6 mouse cellular contexts compared by ENCODE assay signal in genomic region chr13:16490680-16491079, GRCm38 (mm10).
DNase-seq lines count a peak whose midpoint lies in the region; ATAC-seq and TF ChIP-seq lines count a peak whose summit lies in the region.
"Not testable (repeated sequence)": the region's sequence is repeated elsewhere in the genome, so short reads cannot be mapped to it uniquely, and the experiment has no call there.

No protein-coding gene starts in this region.

- H3K4me3 ChIP-seq in intestine, embryonic 16.5 days (ENCODE audit: low read length); limb, embryonic 10.5 days; lung, embryonic 14.5 days (ENCODE audit: low read depth, low read length); stomach, embryonic 14.5 days (ENCODE audit: low read depth, low read length): not testable (repeated sequence)

- H3K36me3 ChIP-seq in intestine, embryonic 16.5 days (ENCODE audit: control insufficient read depth, insufficient read depth, low read length); limb, embryonic 10.5 days; lung, embryonic 14.5 days (ENCODE audit: insufficient read depth); stomach, embryonic 14.5 days (ENCODE audit: control insufficient read depth, insufficient read depth, low read length): not testable (repeated sequence)

- TF ChIP-seq CTCF in lung, embryonic 14.5 days (IDR thresholded peaks at IDR 0.05; ENCODE audit: low read depth): not testable (repeated sequence)

- not testable (repeated sequence) for H3K27me3 ChIP-seq in intestine, embryonic 16.5 days (replicated peaks; ENCODE audit: control insufficient read depth, insufficient read depth, low read length); limb, embryonic 10.5 days (ENCODE audit: low read depth, poor library complexity, severe bottlenecking); lung, embryonic 14.5 days (ENCODE audit: insufficient read depth, low read length); stomach, embryonic 14.5 days (ENCODE audit: control insufficient read depth, insufficient read depth, low read length)

- H3K4me1 ChIP-seq in intestine, embryonic 16.5 days (ENCODE audit: control insufficient read depth, insufficient read depth, low read length); limb, embryonic 10.5 days; lung, embryonic 14.5 days (ENCODE audit: insufficient read depth); stomach, embryonic 14.5 days (ENCODE audit: control insufficient read depth, insufficient read depth, low read length): not testable (repeated sequence)

- peak; percentile 31 for DNase-seq in ZHBTc4 (ENCODE audit: low read depth, low spot score)
- DNase-seq in heart, adult 11 months: peak; percentile 50
- DNase-seq in limb, embryonic 10.5 days (ENCODE audit: low spot score): peak; percentile 30
- peak; percentile 8 for DNase-seq in lung, embryonic 14.5 days

- ATAC-seq in intestine, embryonic 16.5 days: peak; percentile 69
- ATAC-seq in lung, embryonic 14.5 days (ENCODE audit: insufficient read depth): not testable (repeated sequence)
- ATAC-seq in stomach, embryonic 14.5 days (ENCODE audit: insufficient number of reproducible peaks, insufficient read depth, low FRiP score, low read depth): 0 out of 2 replicates have a peak, but pooled peaks have one; percentile 53

- H3K9me3 ChIP-seq in intestine, embryonic 16.5 days (ENCODE audit: control insufficient read depth, low read length); limb, embryonic 10.5 days (replicated peaks); lung, embryonic 14.5 days (ENCODE audit: low read depth, low read length); stomach, embryonic 14.5 days (ENCODE audit: control insufficient read depth, low read depth, low read length): not testable (repeated sequence)

- H3K4me2 ChIP-seq in intestine, embryonic 16.5 days (ENCODE audit: low read depth, low read length); lung, embryonic 14.5 days; stomach, embryonic 14.5 days (replicated peaks; ENCODE audit: low read depth, low read length): not testable (repeated sequence)

- not testable (repeated sequence) for H3K27ac ChIP-seq in intestine, embryonic 16.5 days (ENCODE audit: low read length); limb, embryonic 10.5 days; lung, embryonic 14.5 days (ENCODE audit: low read depth); stomach, embryonic 14.5 days (ENCODE audit: low read length)

- WGBS in intestine, embryonic 16.5 days: 36% methylated on average over 6 of the region's 6 CpGs
- 41% methylated on average over 6 of the region's 6 CpGs for WGBS in limb, embryonic 10.5 days
- WGBS in lung, embryonic 14.5 days: 30% methylated on average over 6 of the region's 6 CpGs
- 29% methylated on average over 6 of the region's 6 CpGs for WGBS in stomach, embryonic 14.5 days

- not testable (repeated sequence) for H3K9ac ChIP-seq in intestine, embryonic 16.5 days (ENCODE audit: low read depth, low read length); lung, embryonic 14.5 days; stomach, embryonic 14.5 days (replicated peaks; ENCODE audit: low read depth, low read length)
